Mouse (Mus musculus) CD4-positive, CD25-positive, alpha-beta regulatory T cell, adult 4 months (primary cell): Measurements from ENCODE around the gene Tmem120b. TPM values are rescaled to one million over a fixed set of nuclear protein-coding genes. Genes with fewer than 3 reads are reported as not detected.

Source experiments
- ATAC-seq: one replicate; pipeline ENCODE4 v1.8.0; 2017
- polyA plus RNA-seq, 2 experiments: library from polyadenylated mRNA; unstranded; fragments of 100-300 nt; shearing (Covaris generic); gene quantifications; one replicate each; pipeline ENCODE4 v1.2.1; 2017

The Tmem120b gene
- 1 to 10 TPM; 3.4 to 4.3 TPM for polyA plus RNA-seq

- ATAC-seq, result no peak
Observed at GRCm38 (mm10) chr5:123068115-123068514, at the start of gene Tmem120b. TSS of gene Tmem120b (plus strand) at chr5:123068415.

- no peak for ATAC-seq
Observed at GRCm38 (mm10) chr5:123019336-123020016, 48.7 kb upstream of the Tmem120b start.

GRCm38 (mm10) chr5:123020426-123020825 is 47.8 kb upstream of the Tmem120b start:
- no peak for ATAC-seq

- ATAC-seq, result peak; percentile 75
Observed at GRCm38 (mm10) chr5:123021438-123021837, 46.8 kb upstream of the Tmem120b start.

- ATAC-seq, result no peak
Observed at GRCm38 (mm10) chr5:123023049-123023448, 45.2 kb upstream of the Tmem120b start.

- no peak for ATAC-seq
Observed at GRCm38 (mm10) chr5:123024312-123024711, 43.9 kb upstream of the Tmem120b start.

- ATAC-seq, result no peak
Observed at GRCm38 (mm10) chr5:123024965-123025573, 43.1 kb upstream of the Tmem120b start.

GRCm38 (mm10) chr5:123026414-123026813 is 41.8 kb upstream of the Tmem120b start:
- ATAC-seq, result no peak

- ATAC-seq, result no peak
Observed at GRCm38 (mm10) chr5:123027436-123027835, 40.8 kb upstream of the Tmem120b start.

GRCm38 (mm10) chr5:123029729-123030128 is 38.5 kb upstream of the Tmem120b start:
- no peak for ATAC-seq

- no peak for ATAC-seq
Observed at GRCm38 (mm10) chr5:123031312-123031711, 36.9 kb upstream of the Tmem120b start.

- ATAC-seq, result no peak
Observed at GRCm38 (mm10) chr5:123033646-123034160, 34.5 kb upstream of the Tmem120b start.

GRCm38 (mm10) chr5:123035089-123035488 is 33.1 kb upstream of the Tmem120b start:
- ATAC-seq, result no peak

- ATAC-seq, result peak; percentile 21
Observed at GRCm38 (mm10) chr5:123035564-123035963, 32.7 kb upstream of the Tmem120b start.

GRCm38 (mm10) chr5:123038115-123038514 is 30.1 kb upstream of the Tmem120b start:
- peak; percentile 23 for ATAC-seq

GRCm38 (mm10) chr5:123039120-123039752 is 29.0 kb upstream of the Tmem120b start:
- peak; percentile 84 for ATAC-seq

GRCm38 (mm10) chr5:123040796-123041195 is 27.4 kb upstream of the Tmem120b start:
- ATAC-seq, result no peak

GRCm38 (mm10) chr5:123043856-123044255 is 24.4 kb upstream of the Tmem120b start:
- no peak for ATAC-seq

- ATAC-seq, result peak; percentile 56
Observed at GRCm38 (mm10) chr5:123045561-123046295, 22.5 kb upstream of the Tmem120b start.

GRCm38 (mm10) chr5:123046916-123047315 is 21.3 kb upstream of the Tmem120b start, which contains the start of gene Morn3:
TSS of gene Morn3 (minus strand) at chr5:123047016.
- no peak for ATAC-seq

GRCm38 (mm10) chr5:123049271-123049670 is 18.9 kb upstream of the Tmem120b start:
- ATAC-seq, result peak; percentile 80

- ATAC-seq, result no peak
Observed at GRCm38 (mm10) chr5:123050918-123051317, 17.3 kb upstream of the Tmem120b start.

GRCm38 (mm10) chr5:123051736-123052135 is 16.5 kb upstream of the Tmem120b start:
- no peak for ATAC-seq
